Mouse (Mus musculus) lung, adult 2 months (tissue): Measurements from ENCODE around the gene St6galnac5.

Experiments used
- CTCF ChIP-seq: fragments of 200-500 bp; IDR thresholded peaks from 2 replicates; pipeline ENCODE4 v1.5.1; 2011; ENCODE audit warnings: mild to moderate bottlenecking, low read length, control low read depth; ENCODE audit not compliant: insufficient read depth
- POLR2A ChIP-seq: fragments of 200-500 bp; IDR thresholded peaks from 2 replicates; pipeline ENCODE4 v1.6.1; 2011; ENCODE audit warnings: low read depth, mild to moderate bottlenecking, control low read depth, low read length, borderline replicate concordance; ENCODE audit errors: extremely low read depth

DNA sequence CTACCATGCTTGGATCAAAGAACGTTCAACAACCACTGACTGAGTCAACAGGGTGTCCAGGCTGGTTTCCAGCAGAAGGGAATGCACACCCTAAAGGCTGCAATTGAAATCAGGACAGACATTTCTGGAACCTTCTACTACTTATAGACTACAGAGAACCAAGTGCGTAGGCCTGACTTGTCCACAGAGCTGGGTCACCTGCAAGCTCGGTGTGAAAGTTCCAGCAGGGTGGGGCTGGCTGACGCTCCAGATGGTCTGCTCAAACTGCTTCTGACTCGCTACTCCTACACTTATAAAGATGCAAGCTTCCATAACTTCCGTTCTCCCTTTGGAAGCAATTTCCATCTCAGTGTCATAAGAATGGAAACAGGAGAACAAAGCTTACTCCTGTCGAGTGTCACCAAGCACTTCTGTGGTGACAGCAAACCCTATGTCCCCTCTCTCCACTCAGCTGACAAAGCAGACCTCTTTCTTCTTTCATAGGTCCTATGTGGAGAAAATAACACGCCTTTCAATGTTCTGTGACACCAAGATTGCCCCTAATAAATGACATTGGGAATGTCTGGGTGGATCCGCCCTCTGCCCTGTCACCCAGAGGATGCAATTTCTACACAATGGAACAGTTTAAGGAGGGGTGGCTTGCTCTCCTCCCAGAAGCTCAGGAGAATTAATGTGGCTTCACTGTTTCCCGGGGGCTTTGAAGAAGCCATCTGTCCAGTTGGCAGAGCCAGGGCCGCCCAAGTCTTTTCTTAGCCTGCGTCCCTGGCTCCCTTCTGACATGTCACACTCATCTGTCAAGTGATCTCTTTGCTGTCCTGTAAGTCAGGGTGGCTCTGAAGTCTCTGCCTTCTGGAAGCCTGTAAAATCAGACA is 114.2 kb downstream of the St6galnac5 start:
- no peak for TF ChIP-seq CTCF
- TF ChIP-seq POLR2A, result no peak
